Mouse (Mus musculus): ENCODE results near the gene Coasy. TPM values are rescaled to one million over a fixed set of nuclear protein-coding genes. Genes with fewer than 3 reads are reported as not detected.

Coasy gene
- 34.1 and 36.7 TPM in 2 replicates for polyA plus RNA-seq (2012; rRNA removed)

- WGBS, result under 1% methylated on average over 51 of the region's 51 CpGs
- Histone ChIP-seq H3K4me1 (ENCODE audit: control insufficient read depth, insufficient read depth, low read length) (peaks cover 11% of the 10 kb centered on the region; the same call in 1 of the 2 replicates), H3K27me3 (ENCODE audit: control insufficient read depth, insufficient read depth, low read length) (no peaks in the 10 kb centered on the region), H3K27ac (ENCODE audit: insufficient read depth, low read length) (peak within 1 kb of the TSS; percentile 55), H3K4me3 (replicated peaks; ENCODE audit: insufficient read depth, low read depth, low read length) (peak within 1 kb of the TSS; percentile 73)
- peak; percentile 90 to 91 for DNase-seq
- TF ChIP-seq CTCF (IDR thresholded peaks at IDR 0.05; ENCODE audit: borderline replicate concordance, insufficient read depth, low read depth, low read length), result peak; percentile 35; the same call in 1 of the 2 replicates
- TF ChIP-seq POLR2A (IDR thresholded peaks at IDR 0.05; ENCODE audit: borderline replicate concordance, insufficient read depth, low read length), result peak; percentile 78
These were observed at the start of gene Coasy for GRCm38 (mm10) chr11:101082208-101083082. Coasy (plus strand) TSS chr11:101082565.

- TF ChIP-seq CTCF (IDR thresholded peaks at IDR 0.05; ENCODE audit: borderline replicate concordance, insufficient read depth, low read depth, low read length) (no peak), POLR2A (IDR thresholded peaks at IDR 0.05; ENCODE audit: borderline replicate concordance, insufficient read depth, low read length) (no peak)
- no peaks in the 10 kb centered on the region for H3K27me3 ChIP-seq (ENCODE audit: control insufficient read depth, insufficient read depth, low read length)
- H3K27ac ChIP-seq (ENCODE audit: insufficient read depth, low read length), result no peak overlapping the region
- H3K4me1 ChIP-seq (ENCODE audit: control insufficient read depth, insufficient read depth, low read length), result peaks cover 2% of the 10 kb centered on the region; the same call in 1 of the 2 replicates
- no peak for DNase-seq
- no peak overlapping the region for H3K4me3 ChIP-seq (replicated peaks; ENCODE audit: insufficient read depth, low read depth, low read length)
- 87% methylated on average over 17 of the region's 17 CpGs for WGBS
These were observed 48.4 kb upstream of the Coasy start for GRCm38 (mm10) chr11:101033856-101034500.

DNA sequence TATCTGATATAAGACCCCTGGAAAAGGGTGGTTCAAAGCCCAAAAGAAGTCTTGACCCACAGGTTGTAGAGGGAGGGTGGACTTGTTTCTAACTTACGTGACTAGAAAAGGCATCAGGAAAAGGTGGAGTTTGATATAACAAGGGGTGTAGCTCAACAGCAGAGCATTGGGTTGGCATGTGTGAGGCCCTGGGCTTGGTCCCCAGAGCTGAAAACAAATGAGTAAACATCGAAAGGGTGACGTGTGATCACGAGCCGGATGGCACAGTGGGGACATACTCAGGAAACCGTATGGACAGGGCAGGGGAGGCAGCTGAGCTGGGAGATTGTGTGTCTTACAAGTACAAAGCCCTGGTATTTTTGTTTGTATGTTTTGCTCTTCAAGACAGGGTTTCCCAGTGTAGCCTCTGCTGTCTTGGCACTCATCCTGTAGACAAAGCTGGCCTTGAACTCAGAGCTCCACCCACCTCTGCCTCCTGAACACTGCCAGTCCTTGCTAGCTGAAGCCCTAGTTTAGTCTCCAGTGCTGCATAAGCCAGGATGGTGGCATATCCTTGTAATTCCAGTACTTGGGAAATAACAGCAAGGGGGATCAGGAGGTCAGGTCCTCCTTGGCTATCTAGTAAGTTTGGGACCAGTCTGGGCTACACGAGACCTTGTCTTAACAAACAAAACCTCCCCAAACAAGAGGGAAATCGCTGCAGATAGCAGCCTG, 47.6 kb upstream of the Coasy start:
- Histone ChIP-seq H3K4me3 (replicated peaks; ENCODE audit: insufficient read depth, low read depth, low read length) (no peak overlapping the region), H3K4me1 (ENCODE audit: control insufficient read depth, insufficient read depth, low read length) (no peaks in the 10 kb centered on the region), H3K27me3 (ENCODE audit: control insufficient read depth, insufficient read depth, low read length) (no peaks in the 10 kb centered on the region), H3K27ac (ENCODE audit: insufficient read depth, low read length) (no peak overlapping the region)
- TF ChIP-seq POLR2A (IDR thresholded peaks at IDR 0.05; ENCODE audit: borderline replicate concordance, insufficient read depth, low read length) (no peak), CTCF (IDR thresholded peaks at IDR 0.05; ENCODE audit: borderline replicate concordance, insufficient read depth, low read depth, low read length) (no peak)
- no peak for DNase-seq
- 88% methylated on average over 8 of the region's 8 CpGs for WGBS

DNA sequence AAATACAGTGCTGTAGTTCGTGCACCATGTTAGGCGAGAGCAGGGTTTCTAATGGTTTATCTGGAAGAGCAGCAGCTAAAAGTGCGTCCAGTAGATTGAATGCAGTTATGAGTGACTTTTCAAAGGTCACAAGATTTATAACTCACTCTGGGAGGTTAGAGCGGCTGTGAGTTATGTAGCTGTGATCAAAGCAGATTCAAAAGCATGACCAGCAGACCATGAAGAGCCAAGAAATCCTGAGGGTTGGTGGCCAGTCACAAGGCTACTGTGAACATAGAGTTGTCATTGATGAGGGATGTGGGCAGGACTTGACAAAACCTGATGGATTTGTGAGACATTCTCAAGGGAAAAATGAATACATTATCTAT, 47.1 kb upstream of the Coasy start:
- no peaks in the 10 kb centered on the region for H3K4me1 ChIP-seq (ENCODE audit: control insufficient read depth, insufficient read depth, low read length)
- 82% methylated on average over 4 of the region's 4 CpGs for WGBS
- no peak overlapping the region for H3K27ac ChIP-seq (ENCODE audit: insufficient read depth, low read length)
- no peak for DNase-seq
- H3K27me3 ChIP-seq (ENCODE audit: control insufficient read depth, insufficient read depth, low read length), result no peaks in the 10 kb centered on the region
- TF ChIP-seq POLR2A (IDR thresholded peaks at IDR 0.05; ENCODE audit: borderline replicate concordance, insufficient read depth, low read length) (no peak), CTCF (IDR thresholded peaks at IDR 0.05; ENCODE audit: borderline replicate concordance, insufficient read depth, low read depth, low read length) (no peak)
- H3K4me3 ChIP-seq (replicated peaks; ENCODE audit: insufficient read depth, low read depth, low read length), result no peak overlapping the region

GRCm38 (mm10) chr11:101037795-101038194, 44.6 kb upstream of the Coasy start:
- no peak for TF ChIP-seq CTCF (IDR thresholded peaks at IDR 0.05; ENCODE audit: borderline replicate concordance, insufficient read depth, low read depth, low read length)
- no peak for TF ChIP-seq POLR2A (IDR thresholded peaks at IDR 0.05; ENCODE audit: borderline replicate concordance, insufficient read depth, low read length)
- Histone ChIP-seq H3K27me3 (ENCODE audit: control insufficient read depth, insufficient read depth, low read length) (no peaks in the 10 kb centered on the region), H3K4me3 (replicated peaks; ENCODE audit: insufficient read depth, low read depth, low read length) (no peak overlapping the region), H3K4me1 (ENCODE audit: control insufficient read depth, insufficient read depth, low read length) (no peaks in the 10 kb centered on the region), H3K27ac (ENCODE audit: insufficient read depth, low read length) (no peak overlapping the region)
- WGBS, result 49% methylated on average over 10 of the region's 10 CpGs
- no peak for DNase-seq

DNA sequence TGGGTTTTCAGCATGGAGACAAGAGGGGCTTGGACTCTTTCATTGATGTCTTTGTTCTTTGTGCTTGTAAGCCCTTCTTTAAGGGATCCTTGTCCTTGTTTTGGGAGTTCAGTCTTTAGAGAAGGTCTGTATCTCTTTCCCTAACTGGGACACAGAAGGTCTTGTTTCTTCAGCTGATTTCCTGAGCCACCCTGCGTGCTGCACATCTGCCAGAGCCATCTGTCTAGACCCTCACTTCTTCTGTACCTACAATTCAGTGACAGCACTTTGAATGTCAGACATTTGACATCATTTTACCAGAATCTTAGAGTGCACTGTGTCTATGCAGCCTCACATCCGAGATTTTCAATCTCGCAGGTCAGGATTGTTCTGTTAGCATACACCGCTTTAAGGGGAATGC, 36.5 kb upstream of the Coasy start:
- 70% methylated on average over 4 of the region's 4 CpGs for WGBS

GRCm38 (mm10) chr11:101046440-101046839, 35.9 kb upstream of the Coasy start:
- Histone ChIP-seq H3K4me3 (replicated peaks; ENCODE audit: insufficient read depth, low read depth, low read length) (no peak overlapping the region), H3K27ac (ENCODE audit: insufficient read depth, low read length) (no peak overlapping the region), H3K4me1 (ENCODE audit: control insufficient read depth, insufficient read depth, low read length) (peaks cover 23% of the 10 kb centered on the region), H3K27me3 (ENCODE audit: control insufficient read depth, insufficient read depth, low read length) (no peaks in the 10 kb centered on the region)
- WGBS, result 63% methylated on average over 9 of the region's 9 CpGs
- no peak for DNase-seq
- no peak for TF ChIP-seq POLR2A (IDR thresholded peaks at IDR 0.05; ENCODE audit: borderline replicate concordance, insufficient read depth, low read length)
- no peak for TF ChIP-seq CTCF (IDR thresholded peaks at IDR 0.05; ENCODE audit: borderline replicate concordance, insufficient read depth, low read depth, low read length)

More for the DNA sequence above, 36.5 kb upstream of the Coasy start:
- TF ChIP-seq POLR2A (IDR thresholded peaks at IDR 0.05; ENCODE audit: borderline replicate concordance, insufficient read depth, low read length) (no peak), CTCF (IDR thresholded peaks at IDR 0.05; ENCODE audit: borderline replicate concordance, insufficient read depth, low read depth, low read length) (no peak)
- peaks cover 17% of the 10 kb centered on the region for H3K4me1 ChIP-seq (ENCODE audit: control insufficient read depth, insufficient read depth, low read length)
- no peaks in the 10 kb centered on the region for H3K27me3 ChIP-seq (ENCODE audit: control insufficient read depth, insufficient read depth, low read length)
- no peak for DNase-seq
- no peak overlapping the region for H3K4me3 ChIP-seq (replicated peaks; ENCODE audit: insufficient read depth, low read depth, low read length)
- H3K27ac ChIP-seq (ENCODE audit: insufficient read depth, low read length), result no peak overlapping the region

All from cerebellum, adult 2 months (tissue).